Mouse (Mus musculus): ENCODE data around the gene Ctps2. TPM values are rescaled to one million over a fixed set of nuclear protein-coding genes. Genes with fewer than 3 reads are reported as not detected.

The Ctps2 gene
- total RNA-seq, 4 experiments from 2014 or later, result 68.1 to 84.6 (median 77.2) TPM

DNA sequence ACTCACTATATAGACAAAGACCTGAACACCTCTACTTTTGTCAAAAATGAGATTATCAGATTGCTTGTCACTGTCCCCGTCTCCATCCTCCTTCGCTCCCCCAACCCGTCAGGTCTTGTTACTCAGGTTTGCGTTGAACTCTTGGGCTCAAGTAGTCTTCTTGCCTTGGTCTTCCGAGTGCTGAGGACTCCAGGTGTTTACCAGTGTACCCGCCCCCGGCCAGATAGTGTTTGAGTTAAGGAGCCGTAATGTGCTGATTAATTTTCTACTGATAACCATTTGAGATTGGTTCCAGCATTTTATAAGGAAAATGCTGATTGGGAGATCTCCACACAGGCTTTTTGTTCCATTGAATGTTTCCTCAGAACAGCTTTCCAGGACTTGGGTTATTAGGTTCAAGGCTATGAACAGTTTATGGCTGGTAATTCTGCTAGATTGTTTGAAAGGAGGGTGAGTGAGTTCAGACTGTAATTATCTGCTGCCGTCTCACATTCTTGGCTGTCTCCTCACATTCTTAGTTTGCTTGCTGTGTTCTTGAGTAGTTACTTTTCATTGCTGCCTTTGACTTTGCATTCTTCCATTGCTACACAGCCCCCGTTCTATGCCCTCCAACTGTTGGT, 85.9 kb downstream of the Ctps2 start:
- DNase-seq, result no peak

DNA sequence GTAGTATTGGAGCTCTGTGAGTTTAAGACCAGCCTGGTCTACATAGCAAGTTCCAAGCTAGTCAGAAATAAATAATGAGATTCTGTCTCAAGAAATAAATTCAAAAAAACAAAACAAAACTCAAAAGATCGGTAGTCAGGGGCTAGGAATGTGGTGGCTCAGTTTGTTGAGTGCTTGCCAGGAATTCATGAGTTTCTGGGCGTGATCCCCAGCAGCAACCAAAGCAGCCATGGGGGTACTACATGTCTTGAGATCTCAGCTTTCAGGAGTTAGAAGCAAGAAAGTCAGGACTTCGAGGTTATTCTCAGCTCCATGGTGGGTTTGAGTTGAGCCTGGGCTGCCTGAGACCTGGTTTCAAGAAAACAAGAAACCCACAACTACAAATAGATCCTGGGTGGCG, 90.4 kb downstream of the Ctps2 start:
- DNase-seq, result no peak

DNA sequence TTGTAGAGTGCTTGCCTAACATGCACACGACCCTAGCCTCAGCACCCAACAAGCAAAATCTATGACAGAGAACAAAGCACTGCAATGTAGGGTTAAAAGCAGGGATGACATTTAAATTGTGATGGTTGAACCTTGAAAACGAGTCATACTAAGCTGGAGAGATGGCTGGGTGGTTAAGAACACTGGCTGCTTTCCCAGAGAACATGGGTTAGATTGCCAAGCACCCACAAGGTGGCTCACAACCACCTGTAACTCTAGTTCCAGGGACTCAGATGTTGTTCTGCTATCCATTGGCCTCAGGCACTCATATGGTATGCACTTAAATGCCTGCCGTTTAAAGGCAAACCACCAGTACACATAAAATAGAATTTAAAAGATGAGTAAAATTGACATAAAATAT, 91.1 kb downstream of the Ctps2 start:
- DNase-seq, result no peak

DNA sequence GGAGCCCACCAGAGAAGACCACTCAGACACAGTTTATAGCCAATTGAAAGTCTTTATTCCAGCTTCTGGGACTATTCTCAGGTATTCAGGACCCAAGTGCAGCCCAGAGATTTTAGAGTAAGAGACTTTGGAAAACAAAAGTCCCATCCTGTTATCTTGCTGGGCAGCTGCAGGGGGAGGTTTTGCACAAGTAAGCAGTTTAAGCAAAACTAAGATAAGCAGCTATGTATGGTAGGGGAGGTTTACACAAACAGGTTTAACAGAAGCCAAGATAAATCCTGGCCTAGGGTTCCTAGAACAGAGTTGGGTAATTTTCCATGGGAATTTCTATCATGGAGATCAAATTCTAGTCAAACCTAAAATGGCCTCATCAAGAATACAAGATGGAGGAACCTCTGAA, 126.8 kb downstream of the Ctps2 start:
- no peak for DNase-seq

DNA sequence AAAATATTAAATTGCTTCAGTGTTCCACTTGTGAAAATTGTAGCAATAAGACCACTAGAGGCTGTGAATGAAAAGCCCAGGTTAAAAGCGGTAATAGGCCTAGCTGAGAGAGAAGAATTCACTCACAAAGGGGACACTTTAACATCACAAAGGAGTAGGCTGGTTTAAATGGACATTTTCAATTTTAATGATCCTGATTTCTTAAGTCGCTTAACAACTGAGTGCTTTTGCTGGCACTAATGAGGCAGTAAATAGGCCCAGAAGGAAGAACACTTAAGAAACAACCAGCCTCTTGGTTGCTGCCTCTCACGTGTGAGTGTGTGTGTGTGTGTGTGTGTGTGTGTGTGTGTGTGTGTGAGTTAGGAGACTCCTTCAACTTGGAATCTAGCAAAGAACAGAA, 137.7 kb downstream of the Ctps2 start:
- no peak for DNase-seq

DNA sequence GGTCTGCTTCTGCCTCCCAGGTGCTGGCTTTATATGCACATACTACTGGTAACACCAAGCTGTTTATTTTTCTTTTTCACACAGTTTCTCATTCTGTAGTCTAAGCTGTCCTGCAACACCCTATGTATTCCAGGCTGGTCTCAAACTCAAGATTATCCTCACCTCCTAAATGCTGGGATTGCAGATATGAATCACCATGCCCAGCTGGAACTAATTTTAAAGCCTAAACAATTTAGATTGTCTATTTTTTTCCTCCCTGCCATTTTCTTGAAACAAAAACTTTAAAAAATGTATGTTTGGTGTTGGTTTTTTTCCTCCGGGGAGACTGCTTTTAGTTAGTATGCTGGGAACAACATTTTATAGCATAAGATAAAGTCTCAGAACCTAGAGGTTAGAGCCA, 141.7 kb downstream of the Ctps2 start:
- no peak for DNase-seq

DNA sequence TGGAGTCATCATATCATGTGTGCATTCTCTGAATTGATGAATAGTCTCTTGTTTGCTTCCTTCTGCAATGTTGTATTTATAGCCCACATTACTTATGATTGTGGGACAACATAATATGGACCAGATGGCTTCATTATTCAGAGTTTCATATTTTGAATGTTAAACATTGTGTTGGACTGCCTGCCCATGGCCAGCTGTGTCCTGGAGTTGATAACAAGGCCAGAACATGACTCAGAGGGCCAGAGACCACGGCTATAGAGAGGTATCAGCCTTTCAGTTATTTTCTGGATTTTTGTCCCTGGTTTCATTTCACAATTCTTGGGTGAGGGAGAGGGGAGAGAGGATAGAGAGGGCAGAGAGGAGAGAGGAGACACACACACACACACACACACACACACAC, 162.9 kb downstream of the Ctps2 start:
- DNase-seq, result no peak

Small RNA genes lying within 50 kb of the gene (microRNA-seq; reads per million reads assigned to microRNA genes)
- 0 reads per million in 2 experiments for gene Mir3473a

Other genes with a start within 250 kb of the Ctps2 start
- gene Rbbp7, start 140.8 kb upstream of the Ctps2 start, total RNA-seq (2022), result 100 to 1,000 TPM; 171 to 259 (median 210) TPM
- 10 to 100 TPM; 18.6 to 22.7 (median 19.8) TPM for gene Txlng, start 71.8 kb upstream of the Ctps2 start, total RNA-seq (2022)
- gene Syap1, start 12.8 kb upstream of the Ctps2 start, total RNA-seq (2022), result 10 to 100 TPM; 72.3 to 92.9 (median 81.5) TPM
- gene S100g, start 63.4 kb downstream of the Ctps2 start, total RNA-seq (2022), result not detected